Mouse (Mus musculus) lung, embryonic 14.5 days (tissue): ENCODE data around the gene Susd6. TPM values are rescaled to one million over a fixed set of nuclear protein-coding genes. Genes with fewer than 3 reads are reported as not detected.
A peak's percentile ranks its signal among the peaks of the same experiment; 100 is the strongest.

Source experiments
- ATAC-seq: fragments of 200-750 bp; cut with Nextera tagmentation; 2 replicates; pipeline ENCODE4 v1.8.0; 2017; ENCODE audit warnings: mild to moderate bottlenecking, moderate TSS enrichment, moderate library complexity; ENCODE audit not compliant: insufficient read depth
- DNase-seq: peaks from one replicate; pipeline ENCODE4 v3.0.0-alpha.2; 2015
- H3K27ac ChIP-seq: fragments of 300-500 bp; sonication (generic); 2 replicates; pipeline ENCODE4 v1.5.1; 2014; ENCODE audit warnings: low read depth, mild to moderate bottlenecking, moderate library complexity
- H3K27me3 ChIP-seq: fragments of 300-500 bp; sonication (generic); 2 replicates; pipeline ENCODE4 v1.6.1; 2014; ENCODE audit warnings: low read length, control low read depth; ENCODE audit not compliant: insufficient read depth
- H3K36me3 ChIP-seq: fragments of 300-500 bp; sonication (generic); 2 replicates; pipeline ENCODE4 v1.6.1; 2014; ENCODE audit warnings: control low read depth; ENCODE audit not compliant: insufficient read depth
- H3K4me1 ChIP-seq: fragments of 300-500 bp; sonication (generic); 2 replicates; pipeline ENCODE4 v1.6.1; 2014; ENCODE audit warnings: antibody characterized with exemption, control low read depth; ENCODE audit not compliant: insufficient read depth
- H3K4me2 ChIP-seq: fragments of 300-500 bp; sonication (generic); 2 replicates; pipeline ENCODE4 v1.6.1; 2014; ENCODE audit warnings: mild to moderate bottlenecking
- H3K4me3 ChIP-seq: fragments of 300-500 bp; sonication (generic); 2 replicates; pipeline ENCODE4 v1.5.1; 2014; ENCODE audit warnings: low read depth, low read length
- H3K9ac ChIP-seq: fragments of 300-500 bp; sonication (generic); 2 replicates; pipeline ENCODE4 v1.6.1; 2014
- H3K9me3 ChIP-seq: fragments of 300-500 bp; sonication (generic); 2 replicates; pipeline ENCODE4 v1.6.1; 2016; ENCODE audit warnings: low read depth, low read length, control low read depth
- CTCF ChIP-seq: IDR thresholded peaks from 2 replicates; pipeline ENCODE4 v1.5.1; 2016; ENCODE audit warnings: antibody characterized with exemption, low read depth
- WGBS: fragments of 180-500 bp; shearing (Covaris S2); extraction: QIAGEN DNeasy Blood & Tissue Kit; methylation state at CpG from one replicate; pipeline ENCODE4 v1.1.7; 2014; 5-methylcytosine and 5-hydroxymethylcytosine counted together
- polyA plus RNA-seq: library from polyadenylated mRNA; unstranded; fragments of >200 nt; fragmentation: Nextera tagmentation; extraction: Ambion mirVana; gene quantifications from 2 replicates; pipeline ENCODE4 v1.2.1, GENCODE M21; 2014

The Susd6 gene
- polyA plus RNA-seq, 1 experiment from 2014 or later = 20.5 TPM

DNA sequence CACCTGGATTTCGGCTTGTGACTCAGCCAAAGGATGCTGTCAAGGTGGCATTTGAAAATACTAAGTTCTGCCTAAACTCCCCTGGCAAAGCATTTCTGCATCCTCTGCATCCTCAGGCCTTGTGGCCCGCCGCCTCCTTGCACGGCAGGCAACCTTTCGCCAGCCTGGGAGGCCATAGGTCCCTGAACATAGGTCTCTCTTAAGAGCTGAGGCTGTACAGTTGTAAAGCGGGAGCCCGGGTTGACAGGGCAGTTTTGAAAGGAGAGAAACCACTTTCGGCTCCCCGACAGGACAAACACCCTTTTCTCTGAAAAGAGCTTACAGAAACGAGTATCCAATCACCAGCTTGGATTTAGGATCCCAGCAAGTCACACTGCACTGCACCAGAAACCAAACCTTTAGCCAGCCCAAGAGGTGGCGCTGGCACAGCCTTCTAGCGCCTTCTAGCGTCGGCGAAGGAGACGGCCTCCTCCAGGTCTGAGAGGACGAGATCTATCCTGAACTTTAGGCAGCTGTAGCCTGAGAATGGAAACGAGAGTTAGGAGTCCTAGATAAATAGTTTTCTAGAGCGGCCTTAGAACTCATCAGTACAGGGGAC is 104.8 kb downstream of the Susd6 start:
- H3K4me3 ChIP-seq = no peak overlapping the region
- no peak overlapping the region for H3K9ac ChIP-seq
- peak overlapping the region; percentile 46 for H3K4me2 ChIP-seq
- peak; percentile 94 for ATAC-seq
- TF ChIP-seq CTCF = peak; percentile 99
- H3K27me3 ChIP-seq = no peaks in the 10 kb centered on the region
- H3K9me3 ChIP-seq = no peaks in the 10 kb centered on the region
- H3K4me1 ChIP-seq = no peaks in the 10 kb centered on the region
- H3K27ac ChIP-seq = no peak overlapping the region
- no peaks in the 10 kb centered on the region for H3K36me3 ChIP-seq
- 15% methylated on average over 19 of the region's 19 CpGs for WGBS
- DNase-seq = peak; percentile 94

DNA sequence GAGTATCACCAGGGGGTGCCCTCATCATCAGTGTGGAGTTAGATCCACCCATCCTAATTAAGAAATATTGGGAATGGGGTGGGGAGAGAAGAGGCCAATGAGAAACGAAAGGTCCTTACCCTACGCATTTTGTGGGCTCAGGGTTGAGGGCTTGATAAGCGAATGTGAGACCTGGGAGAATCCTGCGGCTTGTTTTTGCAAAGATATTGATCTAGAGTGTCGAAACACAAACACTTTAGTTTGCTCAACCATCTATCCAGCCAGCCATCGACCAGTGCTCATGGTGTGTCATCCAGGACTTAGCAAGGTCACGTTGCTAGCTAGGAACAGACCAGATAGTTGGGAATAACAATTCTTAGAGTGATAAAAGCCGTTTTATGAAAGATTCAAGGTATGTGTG is 119.3 kb downstream of the Susd6 start:
- no peaks in the 10 kb centered on the region for H3K9me3 ChIP-seq
- no peaks in the 10 kb centered on the region for H3K4me1 ChIP-seq
- H3K27ac ChIP-seq = no peak overlapping the region
- DNase-seq (no peak), ATAC-seq (no peak)
- TF ChIP-seq CTCF = no peak
- H3K9ac ChIP-seq = no peak overlapping the region
- H3K36me3 ChIP-seq = no peaks in the 10 kb centered on the region
- H3K4me3 ChIP-seq = no peak overlapping the region
- no peak overlapping the region for H3K4me2 ChIP-seq
- WGBS = 68% methylated on average over 8 of the region's 8 CpGs
- no peaks in the 10 kb centered on the region for H3K27me3 ChIP-seq

DNA sequence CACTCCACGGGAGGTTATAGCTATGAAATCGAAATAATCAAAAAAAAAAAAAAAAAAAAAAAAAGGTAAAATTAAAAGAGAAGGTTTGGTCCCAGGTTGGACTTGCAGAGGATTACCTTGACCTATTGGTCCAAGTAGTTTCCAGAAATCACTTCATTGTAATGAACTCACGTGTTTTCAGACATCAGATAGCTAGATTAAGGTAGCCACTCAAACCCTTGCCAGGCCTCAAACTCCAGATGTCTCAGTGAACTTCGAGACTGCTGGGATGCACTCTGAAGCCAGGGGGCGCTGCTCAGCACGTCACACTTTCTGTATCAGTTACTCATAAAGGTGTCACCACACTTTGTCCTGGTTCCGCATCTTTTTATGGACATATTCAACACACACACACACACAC is 127.5 kb downstream of the Susd6 start:
- Histone ChIP-seq H3K4me1 (no peaks in the 10 kb centered on the region), H3K27ac (no peak overlapping the region), H3K9ac (no peak overlapping the region), H3K9me3 (no peaks in the 10 kb centered on the region), H3K36me3 (no peaks in the 10 kb centered on the region), H3K4me3 (no peak overlapping the region), H3K4me2 (no peak overlapping the region), H3K27me3 (no peaks in the 10 kb centered on the region)
- ATAC-seq (no peak), DNase-seq (peak; percentile 42)
- WGBS = 53% methylated on average over 7 of the region's 7 CpGs
- TF ChIP-seq CTCF = peak; percentile 45

DNA sequence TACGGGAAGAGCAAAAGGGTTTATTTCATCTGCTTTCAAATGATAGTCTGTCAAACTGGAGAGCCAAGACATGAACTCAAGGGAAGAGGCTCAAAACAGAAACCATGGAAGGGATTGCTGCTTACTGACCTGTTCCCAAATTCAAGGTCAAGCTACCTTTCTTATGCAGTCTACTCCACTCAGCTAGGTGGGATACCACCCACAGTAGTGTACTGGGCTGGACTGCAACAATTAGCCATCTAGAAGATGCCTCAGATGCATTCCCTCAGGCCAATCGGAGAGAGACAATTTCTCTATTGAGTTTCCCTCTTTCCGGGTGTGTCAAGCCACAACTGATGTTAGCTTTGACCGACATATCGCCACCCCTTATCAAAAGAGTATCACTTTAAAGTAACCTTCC is 131.0 kb downstream of the Susd6 start:
- Histone ChIP-seq H3K9ac (no peak overlapping the region), H3K9me3 (no peaks in the 10 kb centered on the region), H3K4me1 (no peaks in the 10 kb centered on the region), H3K4me2 (no peak overlapping the region), H3K27ac (no peak overlapping the region), H3K27me3 (no peaks in the 10 kb centered on the region), H3K36me3 (no peaks in the 10 kb centered on the region), H3K4me3 (no peak overlapping the region)
- WGBS = 89% methylated on average over 5 of the region's 5 CpGs
- no peak for TF ChIP-seq CTCF
- ATAC-seq (no peak), DNase-seq (no peak)

DNA sequence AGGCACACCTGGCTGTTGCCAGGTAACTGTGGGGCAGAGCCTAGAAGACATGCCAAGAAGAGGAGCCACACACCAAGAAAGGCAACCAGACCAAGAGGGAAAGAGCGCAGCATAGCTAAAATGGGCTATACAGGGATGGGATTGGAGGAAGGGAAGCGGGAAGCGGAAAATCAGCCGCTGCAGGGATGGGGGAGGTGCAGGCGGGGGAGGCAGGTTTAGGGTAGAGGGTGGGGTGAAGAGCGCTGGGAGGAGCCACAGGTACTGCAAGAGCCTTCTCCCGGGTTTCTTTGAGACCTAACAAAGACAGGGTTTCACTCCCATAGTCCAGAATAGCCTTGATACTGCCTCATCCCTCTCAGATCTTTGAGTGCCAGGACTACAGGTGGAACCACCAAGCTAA is 132.6 kb downstream of the Susd6 start:
- Histone ChIP-seq H3K27me3 (no peaks in the 10 kb centered on the region), H3K4me3 (no peak overlapping the region), H3K9me3 (no peaks in the 10 kb centered on the region), H3K36me3 (no peaks in the 10 kb centered on the region), H3K9ac (no peak overlapping the region), H3K4me1 (no peaks in the 10 kb centered on the region), H3K4me2 (peak overlapping the region; percentile 33), H3K27ac (no peak overlapping the region)
- no peak for TF ChIP-seq CTCF
- DNase-seq (peak; percentile 21), ATAC-seq (peak; percentile 32; the same call in 1 of the 2 replicates)
- WGBS = 8% methylated on average over 7 of the region's 7 CpGs

DNA sequence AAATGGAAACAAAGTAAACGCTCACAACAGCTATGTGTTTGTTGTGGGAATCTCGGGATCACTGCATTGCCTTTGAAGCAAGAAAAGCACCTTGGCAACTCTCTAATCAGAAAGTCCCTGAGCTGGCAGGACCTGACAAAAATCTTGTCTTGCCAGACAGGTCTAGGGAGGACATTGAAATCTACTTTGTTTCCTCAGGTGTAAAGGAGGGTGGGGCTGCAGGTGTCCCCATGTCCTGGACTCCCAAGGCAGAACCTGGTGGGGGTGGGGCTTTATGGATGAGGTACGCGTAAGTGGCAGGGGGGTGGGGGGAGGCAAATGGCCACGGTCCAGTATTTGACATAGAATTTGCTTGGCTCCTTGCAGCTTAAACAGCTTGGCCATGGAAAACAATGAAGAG is 133.3 kb downstream of the Susd6 start:
- no peaks in the 10 kb centered on the region for H3K36me3 ChIP-seq
- H3K4me2 ChIP-seq = 0 out of 2 replicates have a peak overlapping the region, but pooled peaks have one; percentile 19
- no peaks in the 10 kb centered on the region for H3K4me1 ChIP-seq
- no peaks in the 10 kb centered on the region for H3K27me3 ChIP-seq
- H3K4me3 ChIP-seq = no peak overlapping the region
- peak overlapping the region; percentile 73; the same call in 1 of the 2 replicates for H3K27ac ChIP-seq
- H3K9me3 ChIP-seq = no peaks in the 10 kb centered on the region
- ATAC-seq (peak; percentile 12; the same call in 1 of the 2 replicates), DNase-seq (no peak)
- TF ChIP-seq CTCF = no peak
- 40% methylated on average over 5 of the region's 5 CpGs for WGBS
- H3K9ac ChIP-seq = no peak overlapping the region

DNA sequence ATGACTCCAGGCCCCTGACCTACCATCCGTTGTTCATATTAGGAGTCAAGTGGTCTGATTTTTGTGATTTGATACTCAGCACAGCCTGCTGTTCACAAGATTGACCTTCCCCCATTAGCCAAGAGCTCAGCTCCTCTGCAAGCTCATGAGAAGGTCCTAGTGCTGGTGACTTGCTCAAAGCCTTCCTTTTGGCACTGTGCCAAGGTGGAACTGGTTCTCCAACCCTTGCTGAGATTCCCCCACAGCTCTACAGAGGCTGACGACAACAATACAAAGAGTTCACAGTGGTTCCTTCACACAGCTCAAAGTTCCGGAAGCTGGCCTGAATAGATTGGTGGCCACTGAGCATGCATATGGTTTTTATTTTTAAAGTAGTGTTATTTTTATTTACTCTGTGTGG is 133.9 kb downstream of the Susd6 start:
- DNase-seq (peak; percentile 86), ATAC-seq (peak; percentile 83)
- no peak for TF ChIP-seq CTCF
- Histone ChIP-seq H3K4me3 (no peak overlapping the region), H3K27me3 (no peaks in the 10 kb centered on the region), H3K27ac (peak overlapping the region; percentile 73), H3K4me2 (0 out of 2 replicates have a peak overlapping the region, but pooled peaks have one; percentile 19), H3K36me3 (no peaks in the 10 kb centered on the region), H3K4me1 (no peaks in the 10 kb centered on the region), H3K9ac (no peak overlapping the region), H3K9me3 (no peaks in the 10 kb centered on the region)
- WGBS = 50% methylated on average over 3 of the region's 3 CpGs

DNA sequence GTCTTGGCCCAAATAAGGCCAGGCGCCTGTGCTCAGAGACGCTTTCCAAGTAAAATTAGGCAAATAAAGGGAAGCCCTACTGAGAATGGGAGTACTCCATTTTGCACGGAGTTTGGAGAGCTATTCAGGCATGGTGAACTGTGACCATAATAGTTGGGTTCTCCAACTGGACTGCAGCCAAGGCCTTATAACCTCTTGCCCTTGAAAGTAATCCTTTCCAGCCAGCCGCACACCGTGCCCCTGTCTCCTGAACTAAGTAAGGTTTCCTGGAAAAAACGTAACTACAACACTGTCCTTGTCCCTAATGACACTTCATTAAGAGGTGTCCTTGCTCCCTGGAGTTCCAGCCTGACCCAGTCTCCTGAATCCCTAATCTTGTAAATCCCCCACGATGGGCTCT is 135.6 kb downstream of the Susd6 start:
- Histone ChIP-seq H3K27ac (no peak overlapping the region), H3K9ac (no peak overlapping the region), H3K36me3 (no peaks in the 10 kb centered on the region), H3K4me2 (no peak overlapping the region), H3K4me1 (no peaks in the 10 kb centered on the region), H3K9me3 (no peaks in the 10 kb centered on the region), H3K27me3 (no peaks in the 10 kb centered on the region), H3K4me3 (no peak overlapping the region)
- no peak for DNase-seq
- no peak for ATAC-seq
- WGBS = 44% methylated on average over 7 of the region's 7 CpGs
- no peak for TF ChIP-seq CTCF
